Mouse (Mus musculus): ENCODE data around the gene Sdk1. TPM values are rescaled to one million over a fixed set of nuclear protein-coding genes. Genes with fewer than 3 reads are reported as not detected.
A peak's percentile ranks its signal among the peaks of the same experiment; 100 is the strongest.

Gene Sdk1
- polyA plus RNA-seq, 1 experiment: 1.0 TPM

DNA sequence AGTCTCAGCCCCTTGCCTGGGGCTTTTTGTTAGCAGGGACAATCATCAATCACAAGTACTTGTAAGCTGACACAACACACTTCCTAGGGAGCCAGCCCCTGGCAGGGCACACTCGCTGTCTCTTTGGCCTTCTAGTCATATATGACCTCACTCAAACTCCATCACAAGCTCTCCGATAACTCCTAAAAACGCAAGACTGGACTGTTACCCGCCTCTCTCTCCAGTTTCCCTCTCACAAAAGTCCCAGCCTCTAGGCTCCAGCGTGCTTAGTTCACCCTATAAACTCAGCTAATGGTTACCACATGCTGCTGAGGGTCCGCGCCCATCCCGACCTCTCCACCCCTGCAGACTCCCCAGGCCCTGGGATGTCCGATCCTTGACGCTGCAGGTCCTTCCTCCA is 849 bp upstream of the Sdk1 start:
- peak overlapping the region; percentile 67; the same call in 1 of the 2 replicates for H3K4me3 ChIP-seq (ENCODE audit: low read depth, low read length)
- 0 out of 2 replicates have a peak, but pooled peaks cover 3% of the 10 kb centered on the region for H3K4me1 ChIP-seq (ENCODE audit: control insufficient read depth, insufficient read depth, insufficient read length, low read length)
- peaks cover 36% of the 10 kb centered on the region for H3K27me3 ChIP-seq (ENCODE audit: control insufficient read depth, insufficient read depth, low read length)
- no peaks in the 10 kb centered on the region for H3K36me3 ChIP-seq (ENCODE audit: control insufficient read depth, insufficient read depth, low read length)
- no peak overlapping the region for H3K27ac ChIP-seq (ENCODE audit: insufficient read depth, low read depth, low read length)
- TF ChIP-seq POLR2A (IDR thresholded peaks at IDR 0.05; ENCODE audit: low read depth, low read length) (no peak), CTCF (IDR thresholded peaks at IDR 0.05; ENCODE audit: extremely low read depth, insufficient read length, insufficient replicate concordance, low read depth, low read length) (no peak)
- WGBS: 3% methylated on average over 10 of the region's 10 CpGs

DNA sequence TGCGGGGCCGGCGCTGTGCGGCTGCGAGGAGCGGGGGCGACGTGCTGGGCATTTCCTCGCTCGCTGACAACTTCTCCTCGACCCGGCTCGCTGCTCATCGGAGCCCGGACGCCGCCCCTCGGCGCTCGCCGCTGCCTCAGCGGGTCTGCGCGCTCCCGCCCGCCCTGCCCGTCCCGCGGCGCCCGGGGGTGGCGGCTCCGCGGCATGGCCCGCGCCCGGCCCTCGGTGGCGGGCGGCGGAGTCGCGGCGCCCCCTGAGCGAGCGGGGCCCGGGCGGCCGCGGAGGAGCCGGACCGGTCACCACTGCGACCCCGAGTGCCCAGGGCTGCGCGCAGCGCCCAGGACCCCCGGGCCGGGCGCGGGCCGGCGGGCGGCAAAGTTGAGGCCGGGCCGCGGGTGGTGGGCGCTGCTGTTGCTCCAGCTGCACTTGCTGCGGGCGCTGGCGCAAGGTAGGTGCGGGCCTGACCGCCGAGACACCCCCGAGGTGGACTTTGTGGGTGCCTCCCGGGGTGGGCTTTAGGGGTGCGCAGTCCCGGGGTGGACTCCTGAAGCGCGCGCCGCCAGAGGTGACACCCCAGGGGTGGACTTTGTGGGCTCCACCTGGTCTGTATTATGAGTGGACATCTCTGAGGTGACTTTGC is 475 bp downstream of the Sdk1 start:
- Histone ChIP-seq H3K27me3 (ENCODE audit: control insufficient read depth, insufficient read depth, low read length) (peaks cover 36% of the 10 kb centered on the region), H3K36me3 (ENCODE audit: control insufficient read depth, insufficient read depth, low read length) (no peaks in the 10 kb centered on the region), H3K4me3 (ENCODE audit: low read depth, low read length) (peak overlapping the region; percentile 67), H3K4me1 (ENCODE audit: control insufficient read depth, insufficient read depth, insufficient read length, low read length) (0 out of 2 replicates have a peak, but pooled peaks cover 3% of the 10 kb centered on the region), H3K27ac (ENCODE audit: insufficient read depth, low read depth, low read length) (no peak overlapping the region)
- TF ChIP-seq POLR2A (IDR thresholded peaks at IDR 0.05; ENCODE audit: low read depth, low read length) (no peak), CTCF (IDR thresholded peaks at IDR 0.05; ENCODE audit: extremely low read depth, insufficient read length, insufficient replicate concordance, low read depth, low read length) (no peak)
- 3% methylated on average over 77 of the region's 82 CpGs for WGBS

DNA sequence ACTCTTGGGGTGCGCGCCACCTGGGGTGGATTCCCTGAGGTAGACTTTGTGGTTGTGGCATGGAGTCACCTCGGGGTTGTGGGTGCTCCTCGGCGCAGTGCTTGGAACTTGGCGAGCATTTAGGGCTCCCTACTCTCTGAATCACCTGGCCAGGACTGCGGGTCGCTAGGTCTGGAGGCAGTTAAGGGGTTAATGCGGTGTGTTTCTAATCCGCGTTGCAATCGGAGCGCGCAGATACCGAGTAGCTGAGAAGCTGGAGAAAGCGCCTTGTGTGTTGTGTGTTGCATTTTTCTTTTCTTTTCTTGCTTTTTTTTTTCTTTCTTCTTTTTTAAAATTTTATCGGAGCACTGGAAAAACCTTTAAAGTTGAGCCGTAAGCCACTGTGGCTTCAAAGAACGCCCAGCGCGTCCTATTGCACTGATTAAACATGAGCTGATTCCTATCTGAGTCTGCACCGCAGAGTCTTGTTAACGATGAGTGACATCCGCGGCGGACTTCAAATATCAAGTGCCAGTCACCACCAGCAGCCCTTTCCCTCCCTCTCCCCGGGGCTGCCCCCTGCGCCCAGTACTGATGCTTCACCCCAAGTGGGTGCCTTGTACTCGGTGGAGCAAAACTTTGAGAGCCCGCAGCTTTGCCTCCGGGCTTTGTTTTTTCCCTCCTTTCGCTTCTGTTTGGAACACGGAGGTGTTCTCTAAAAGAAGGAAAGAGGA is 2.1 kb downstream of the Sdk1 start:
- Histone ChIP-seq H3K4me3 (ENCODE audit: low read depth, low read length) (peak overlapping the region; percentile 32), H3K27ac (ENCODE audit: insufficient read depth, low read depth, low read length) (no peak overlapping the region), H3K4me1 (ENCODE audit: control insufficient read depth, insufficient read depth, insufficient read length, low read length) (0 out of 2 replicates have a peak, but pooled peaks cover 3% of the 10 kb centered on the region), H3K27me3 (ENCODE audit: control insufficient read depth, insufficient read depth, low read length) (peaks cover 36% of the 10 kb centered on the region), H3K36me3 (ENCODE audit: control insufficient read depth, insufficient read depth, low read length) (no peaks in the 10 kb centered on the region)
- WGBS: 3% methylated on average over 33 of the region's 33 CpGs
- TF ChIP-seq POLR2A (IDR thresholded peaks at IDR 0.05; ENCODE audit: low read depth, low read length) (no peak), CTCF (IDR thresholded peaks at IDR 0.05; ENCODE audit: extremely low read depth, insufficient read length, insufficient replicate concordance, low read depth, low read length) (no peak)

DNA sequence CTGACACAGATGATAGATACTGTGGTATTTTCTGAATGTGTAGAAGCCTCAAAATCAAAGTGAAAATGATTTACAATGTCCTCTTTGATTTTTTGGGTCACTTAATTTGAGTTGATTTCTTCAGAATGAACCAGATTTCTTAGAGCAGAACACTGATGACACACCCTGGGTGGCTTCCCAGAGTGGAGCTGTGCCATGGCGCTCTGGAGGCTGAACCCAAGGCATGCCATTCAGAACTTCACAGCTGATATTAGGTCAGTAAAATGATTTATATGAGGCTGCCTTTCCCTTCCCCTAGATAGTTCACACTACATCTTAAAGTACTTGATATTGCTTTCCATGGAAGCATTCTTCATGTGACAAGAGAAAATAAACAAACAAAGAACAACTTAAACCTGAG is 23.0 kb downstream of the Sdk1 start:
- Histone ChIP-seq H3K27me3 (ENCODE audit: control insufficient read depth, insufficient read depth, low read length) (no peaks in the 10 kb centered on the region), H3K36me3 (ENCODE audit: control insufficient read depth, insufficient read depth, low read length) (no peaks in the 10 kb centered on the region), H3K4me3 (ENCODE audit: low read depth, low read length) (no peak overlapping the region), H3K27ac (ENCODE audit: insufficient read depth, low read depth, low read length) (no peak overlapping the region), H3K4me1 (ENCODE audit: control insufficient read depth, insufficient read depth, insufficient read length, low read length) (no peaks in the 10 kb centered on the region)
- TF ChIP-seq POLR2A (IDR thresholded peaks at IDR 0.05; ENCODE audit: low read depth, low read length) (no peak), CTCF (IDR thresholded peaks at IDR 0.05; ENCODE audit: extremely low read depth, insufficient read length, insufficient replicate concordance, low read depth, low read length) (no peak)
- WGBS: 84% methylated on average over 1 of the region's 1 CpGs

DNA sequence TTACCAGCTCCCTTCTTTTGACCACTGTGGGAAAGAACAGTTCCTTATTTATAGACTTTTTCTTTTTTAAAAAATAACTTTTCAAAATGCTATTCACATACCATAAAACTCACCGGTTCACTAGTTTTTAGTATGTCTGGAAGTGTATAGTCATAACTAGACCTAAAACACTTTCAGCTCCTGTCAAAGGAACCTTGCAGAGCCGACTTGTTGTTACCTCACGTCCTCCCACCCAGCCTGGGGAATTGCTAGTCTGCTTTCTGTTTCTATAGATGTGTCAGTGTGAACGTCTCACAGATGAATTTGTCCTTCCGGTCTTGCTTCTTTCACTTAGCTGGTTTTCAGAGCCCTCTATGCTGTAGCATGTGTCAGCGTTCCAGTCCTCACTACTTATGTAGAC is 35.8 kb downstream of the Sdk1 start:
- H3K4me3 ChIP-seq (ENCODE audit: low read depth, low read length): no peak overlapping the region
- no peak overlapping the region for H3K27ac ChIP-seq (ENCODE audit: insufficient read depth, low read depth, low read length)
- H3K4me1 ChIP-seq (ENCODE audit: control insufficient read depth, insufficient read depth, insufficient read length, low read length): no peaks in the 10 kb centered on the region
- H3K36me3 ChIP-seq (ENCODE audit: control insufficient read depth, insufficient read depth, low read length): no peaks in the 10 kb centered on the region
- 82% methylated on average over 6 of the region's 6 CpGs for WGBS
- TF ChIP-seq CTCF (IDR thresholded peaks at IDR 0.05; ENCODE audit: extremely low read depth, insufficient read length, insufficient replicate concordance, low read depth, low read length) (no peak), POLR2A (IDR thresholded peaks at IDR 0.05; ENCODE audit: low read depth, low read length) (no peak)
- no peaks in the 10 kb centered on the region for H3K27me3 ChIP-seq (ENCODE audit: control insufficient read depth, insufficient read depth, low read length)

DNA sequence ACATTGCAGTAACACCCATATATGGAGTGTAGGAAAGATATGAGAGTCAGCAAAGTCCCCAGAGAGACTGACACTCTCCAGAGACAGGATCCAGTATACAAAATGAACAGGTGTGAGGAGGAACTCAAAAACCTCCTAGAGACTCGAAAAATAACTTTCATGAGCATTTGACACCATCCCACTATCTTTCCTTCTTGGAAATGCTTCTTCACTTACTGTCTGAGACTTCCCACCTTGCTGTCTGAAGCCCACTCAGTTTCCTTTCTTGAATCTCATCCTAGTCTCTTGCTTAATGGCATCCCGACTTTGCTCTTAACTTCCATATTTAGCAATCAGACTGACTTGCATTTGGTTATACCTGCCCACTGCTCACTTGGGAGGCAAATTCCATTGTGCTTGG is 40.5 kb downstream of the Sdk1 start:
- Histone ChIP-seq H3K4me1 (ENCODE audit: control insufficient read depth, insufficient read depth, insufficient read length, low read length) (no peaks in the 10 kb centered on the region), H3K27me3 (ENCODE audit: control insufficient read depth, insufficient read depth, low read length) (no peaks in the 10 kb centered on the region), H3K36me3 (ENCODE audit: control insufficient read depth, insufficient read depth, low read length) (no peaks in the 10 kb centered on the region), H3K27ac (ENCODE audit: insufficient read depth, low read depth, low read length) (no peak overlapping the region), H3K4me3 (ENCODE audit: low read depth, low read length) (no peak overlapping the region)
- no peak for TF ChIP-seq CTCF (IDR thresholded peaks at IDR 0.05; ENCODE audit: extremely low read depth, insufficient read length, insufficient replicate concordance, low read depth, low read length)
- no peak for TF ChIP-seq POLR2A (IDR thresholded peaks at IDR 0.05; ENCODE audit: low read depth, low read length)
- 59% methylated on average over 2 of the region's 2 CpGs for WGBS

DNA sequence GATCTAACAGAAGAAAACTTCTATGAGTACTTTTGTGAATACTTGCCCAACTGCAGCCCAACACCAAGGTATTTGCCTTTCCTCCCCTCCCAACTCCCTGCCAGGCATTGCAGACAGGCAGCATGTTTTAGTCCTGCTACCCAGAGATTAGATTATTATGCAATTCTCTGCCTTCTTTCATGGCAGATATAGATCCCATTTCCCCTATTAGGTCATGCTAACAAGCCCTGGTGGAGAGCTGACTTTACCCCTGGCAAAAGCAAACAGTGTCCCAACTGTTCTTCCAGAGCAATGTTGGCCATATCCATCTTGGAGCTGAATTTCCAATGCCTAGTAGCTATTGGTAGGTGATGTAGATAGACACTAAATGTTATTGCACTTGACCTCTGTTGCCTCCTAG is 48.3 kb downstream of the Sdk1 start:
- H3K36me3 ChIP-seq (ENCODE audit: control insufficient read depth, insufficient read depth, low read length): no peaks in the 10 kb centered on the region
- TF ChIP-seq POLR2A (IDR thresholded peaks at IDR 0.05; ENCODE audit: low read depth, low read length): no peak
- no peak for TF ChIP-seq CTCF (IDR thresholded peaks at IDR 0.05; ENCODE audit: extremely low read depth, insufficient read length, insufficient replicate concordance, low read depth, low read length)
- no peak overlapping the region for H3K27ac ChIP-seq (ENCODE audit: insufficient read depth, low read depth, low read length)
- no peaks in the 10 kb centered on the region for H3K4me1 ChIP-seq (ENCODE audit: control insufficient read depth, insufficient read depth, insufficient read length, low read length)
- H3K4me3 ChIP-seq (ENCODE audit: low read depth, low read length): no peak overlapping the region
- no peaks in the 10 kb centered on the region for H3K27me3 ChIP-seq (ENCODE audit: control insufficient read depth, insufficient read depth, low read length)

All from small intestine, adult 2 months (tissue).